ENCODE assay signal across 9 mouse cellular contexts in genomic region chr11:116022256-116022780, GRCm38 (mm10). TPM values are rescaled to one million over a fixed set of nuclear protein-coding genes. Genes with fewer than 3 reads are reported as not detected.
A peak's percentile ranks its signal among the peaks of the same experiment; 100 is the strongest.
DNase-seq lines count a peak whose midpoint lies in the region; ATAC-seq and TF ChIP-seq lines count a peak whose summit lies in the region.
"Had no signal": no experiment of that assay in that cellular context is flagged by ENCODE, and none has a peak within 500 bp of the region (broad histone marks: within the 10 kb centered on the region; RNA-seq: fewer than 3 reads in every experiment).

No protein-coding gene starts in this region.

- H3K9ac ChIP-seq in kidney, postnatal 0 days (ENCODE audit: low read depth, low read length) = peak overlapping the region; percentile 51; the same call in 1 of the 2 replicates
- H3K9ac ChIP-seq in embryonic facial prominence, embryonic 12.5 days = peak overlapping the region; percentile 35; the same call in 1 of the 2 replicates
- H3K9ac ChIP-seq in intestine, embryonic 14.5 days (ENCODE audit: low read length) = peak overlapping the region; percentile 48

- no peak for TF ChIP-seq POLR2A in myocyte (IDR thresholded peaks at IDR 0.05; ENCODE audit: insufficient read length, low read depth)

- no peaks in the 10 kb centered on the region for H3K9me3 ChIP-seq in kidney, postnatal 0 days (replicated peaks; ENCODE audit: low read length)
- H3K9me3 ChIP-seq in embryonic facial prominence, embryonic 12.5 days = no peaks in the 10 kb centered on the region
- no peaks in the 10 kb centered on the region for H3K9me3 ChIP-seq in intestine, embryonic 14.5 days (ENCODE audit: control insufficient read depth, low read length)

- no peak for TF ChIP-seq CTCF in kidney, postnatal 0 days (IDR thresholded peaks at IDR 0.05; ENCODE audit: low read depth)

- no peaks in the 10 kb centered on the region for H3K27me3 ChIP-seq in kidney, postnatal 0 days (ENCODE audit: insufficient read depth, low read length)
- H3K27me3 ChIP-seq in embryonic facial prominence, embryonic 12.5 days = no peaks in the 10 kb centered on the region
- H3K27me3 ChIP-seq in intestine, embryonic 14.5 days (replicated peaks; ENCODE audit: control insufficient read depth, insufficient read depth, low read length) = no peaks in the 10 kb centered on the region
- H3K27me3 ChIP-seq in myocyte (ENCODE audit: control insufficient read depth, insufficient read depth, insufficient read length) = no peaks in the 10 kb centered on the region

- no peaks in the 10 kb centered on the region for H3K4me1 ChIP-seq in kidney, postnatal 0 days (replicated peaks; ENCODE audit: insufficient read depth, low read length)
- no peaks in the 10 kb centered on the region for H3K4me1 ChIP-seq in embryonic facial prominence, embryonic 12.5 days
- peaks cover 5% of the 10 kb centered on the region; the same call in 1 of the 2 replicates for H3K4me1 ChIP-seq in intestine, embryonic 14.5 days (replicated peaks; ENCODE audit: control insufficient read depth, insufficient read depth, low read length)

- no peak overlapping the region for H3ac ChIP-seq in myocyte (ENCODE audit: control insufficient read depth, insufficient read length)

- H3K36me3 ChIP-seq in kidney, postnatal 0 days (ENCODE audit: insufficient read depth, low read length) = peaks cover 9% of the 10 kb centered on the region
- H3K36me3 ChIP-seq in embryonic facial prominence, embryonic 12.5 days = peaks cover 17% of the 10 kb centered on the region
- H3K36me3 ChIP-seq in intestine, embryonic 14.5 days (ENCODE audit: control insufficient read depth, insufficient read depth, low read length) = peaks cover 20% of the 10 kb centered on the region
- H3K36me3 ChIP-seq in myocyte (ENCODE audit: control insufficient read depth, insufficient read depth) = peaks cover 19% of the 10 kb centered on the region

- peak overlapping the region; percentile 70 for H3K4me2 ChIP-seq in kidney, postnatal 0 days (ENCODE audit: low read length)
- H3K4me2 ChIP-seq in embryonic facial prominence, embryonic 12.5 days (replicated peaks) = peak overlapping the region; percentile 67
- H3K4me2 ChIP-seq in intestine, embryonic 14.5 days (ENCODE audit: low read length) = peak overlapping the region; percentile 71
- peak overlapping the region; percentile 74 for H3K4me2 ChIP-seq in myocyte (ENCODE audit: low read depth)

- no peak for ATAC-seq in kidney, postnatal 0 days (replicated peaks; ENCODE audit: low FRiP score, low read depth)
- no peak for ATAC-seq in embryonic facial prominence, embryonic 12.5 days (ENCODE audit: insufficient number of reproducible peaks, insufficient read depth, low FRiP score, low TSS enrichment)
- no peak for ATAC-seq in intestine, embryonic 14.5 days (replicated peaks; ENCODE audit: low FRiP score, low TSS enrichment, low read depth)
- ATAC-seq in monocyte, adult 5-6 weeks (replicated peaks; ENCODE audit: insufficient number of reproducible peaks, low FRiP score, low TSS enrichment, poor library complexity, severe bottlenecking) = no peak

- peaks cover 23% of the 10 kb centered on the region for H3K79me2 ChIP-seq in myocyte (ENCODE audit: control insufficient read depth, insufficient read depth)

- H3K27ac ChIP-seq in kidney, postnatal 0 days = no peak overlapping the region
- no peak overlapping the region for H3K27ac ChIP-seq in embryonic facial prominence, embryonic 12.5 days
- H3K27ac ChIP-seq in intestine, embryonic 14.5 days (ENCODE audit: low read depth) = no peak overlapping the region

- WGBS in kidney, postnatal 0 days = 33% methylated on average over 4 of the region's 4 CpGs
- WGBS in embryonic facial prominence, embryonic 12.5 days = 63% methylated on average over 4 of the region's 4 CpGs
- WGBS in intestine, embryonic 14.5 days = 60% methylated on average over 4 of the region's 4 CpGs

- peak overlapping the region; percentile 48 for H3K4me3 ChIP-seq in kidney, postnatal 0 days (replicated peaks; ENCODE audit: low read depth, low read length)
- peak overlapping the region; percentile 40 for H3K4me3 ChIP-seq in embryonic facial prominence, embryonic 12.5 days
- H3K4me3 ChIP-seq in intestine, embryonic 14.5 days (ENCODE audit: low read depth, low read length) = peak overlapping the region; percentile 42
- peak overlapping the region; percentile 95 for H3K4me3 ChIP-seq in myocyte

- no peak for DNase-seq in kidney, postnatal 0 days (ENCODE audit: low spot score)
- no peak for DNase-seq in kidney, postnatal 36 days
- DNase-seq in intestine, embryonic 14.5 days (ENCODE audit: low spot score) = no peak
- no peak for DNase-seq in spleen, postnatal 10 days (ENCODE audit: low spot score in 2 of 2)
- no peak for DNase-seq in cerebellum, postnatal 4 days (ENCODE audit: low spot score in 2 of 2)
- DNase-seq: right cerebral cortex, postnatal 25 days had no signal

TF ChIP-seq in myocyte, 11 proteins besides CTCF, POLR2A, EP300 and RAD21:
- no peak for TF ChIP-seq CEBPB (IDR thresholded peaks at IDR 0.05; ENCODE audit: insufficient read depth, poor library complexity, severe bottlenecking)
- no peak for TF ChIP-seq POLR2AphosphoS2 (IDR thresholded peaks at IDR 0.05; ENCODE audit: insufficient read length, low read depth)
- TF ChIP-seq REST (IDR thresholded peaks at IDR 0.05; ENCODE audit: insufficient read depth, insufficient read length) = no peak
- TF ChIP-seq MYOG (IDR thresholded peaks at IDR 0.05; ENCODE audit: control insufficient read depth in 1 of 3, insufficient read depth in 1 of 3, insufficient read length in 2 of 3, low read depth in 2 of 3) = no peak
- TF ChIP-seq TCF3 (IDR thresholded peaks at IDR 0.05; ENCODE audit: insufficient read length, low read depth) = no peak
- TF ChIP-seq E2F4 (IDR thresholded peaks at IDR 0.05; ENCODE audit: insufficient read depth) = no peak
- no peak for TF ChIP-seq SRF (IDR thresholded peaks at IDR 0.05; ENCODE audit: control insufficient read depth, insufficient read length, low read depth)
- TF ChIP-seq MYOD1 (IDR thresholded peaks at IDR 0.05; ENCODE audit: control insufficient read depth in 1 of 3, insufficient read length in 2 of 3, low read depth in 2 of 3) = no peak
- no peak for TF ChIP-seq USF1 (IDR thresholded peaks at IDR 0.05; ENCODE audit: low read depth)
- no peak for TF ChIP-seq MAX (IDR thresholded peaks at IDR 0.05; ENCODE audit: low read depth)
- TF ChIP-seq TCF12 (IDR thresholded peaks at IDR 0.05; ENCODE audit: insufficient read depth, poor library complexity, severe bottlenecking) = no peak
TF ChIP-seq in myocyte: peak in this region for 0.

RNA-seq across cellular contexts. Expression of gene H3f3b, which starts 5.4 kb away (rescaled TPM):
- polyA plus RNA-seq in kidney, postnatal 0 days (2015; fragmentation: Nextera tagmentation; extraction: Ambion mirVana) = 1,980 and 2,021 TPM in 2 replicates
- polyA plus RNA-seq in embryonic facial prominence, embryonic 12.5 days (2016; fragmentation: Nextera tagmentation; extraction: Ambion mirVana) = 2,246 and 2,293 TPM in 2 replicates
- 1,654 and 1,734 TPM in 2 replicates for polyA plus RNA-seq in intestine, embryonic 14.5 days (2014; fragmentation: Nextera tagmentation; extraction: Ambion mirVana)
- 502 TPM for polyA plus RNA-seq in myocyte (2012; fragmentation: generic; extraction: Trizol)
- total RNA-seq in monocyte, adult 5-6 weeks (2017) = 1,370 to 2,118 TPM (median 2,068 TPM) in 3 replicates

RNA-seq across cellular contexts. Expression of gene Unk, which starts 7.8 kb away (rescaled TPM):
- polyA plus RNA-seq in kidney, postnatal 0 days (2015; fragmentation: Nextera tagmentation; extraction: Ambion mirVana) = 21.4 and 23.3 TPM in 2 replicates
- 43.6 and 44.1 TPM in 2 replicates for polyA plus RNA-seq in embryonic facial prominence, embryonic 12.5 days (2016; fragmentation: Nextera tagmentation; extraction: Ambion mirVana)
- 29.8 and 34.5 TPM in 2 replicates for polyA plus RNA-seq in intestine, embryonic 14.5 days (2014; fragmentation: Nextera tagmentation; extraction: Ambion mirVana)
- 15.3 TPM for polyA plus RNA-seq in myocyte (2012; fragmentation: generic; extraction: Trizol)
- 8.3 to 18.3 TPM (median 11.6 TPM) in 3 replicates for total RNA-seq in monocyte, adult 5-6 weeks (2017)

RNA-seq across cellular contexts. Expression of gene Galk1, which starts 9.8 kb away (rescaled TPM):
- polyA plus RNA-seq in kidney, postnatal 0 days (2015; fragmentation: Nextera tagmentation; extraction: Ambion mirVana) = 149 and 156 TPM in 2 replicates
- 165 and 169 TPM in 2 replicates for polyA plus RNA-seq in embryonic facial prominence, embryonic 12.5 days (2016; fragmentation: Nextera tagmentation; extraction: Ambion mirVana)
- polyA plus RNA-seq in intestine, embryonic 14.5 days (2014; fragmentation: Nextera tagmentation; extraction: Ambion mirVana) = 235 and 236 TPM in 2 replicates
- 172 TPM for polyA plus RNA-seq in myocyte (2012; fragmentation: generic; extraction: Trizol)
- total RNA-seq in monocyte, adult 5-6 weeks (2017) = 3.6 to 6.4 TPM (median 5.8 TPM) in 3 replicates

RNA-seq across cellular contexts. Expression of gene Itgb4, which starts 47.8 kb away (rescaled TPM):
- 2.9 and 3.1 TPM in 2 replicates for polyA plus RNA-seq in kidney, postnatal 0 days (2015; fragmentation: Nextera tagmentation; extraction: Ambion mirVana)
- 4.1 and 4.2 TPM in 2 replicates for polyA plus RNA-seq in embryonic facial prominence, embryonic 12.5 days (2016; fragmentation: Nextera tagmentation; extraction: Ambion mirVana)
- 4.8 and 5.5 TPM in 2 replicates for polyA plus RNA-seq in intestine, embryonic 14.5 days (2014; fragmentation: Nextera tagmentation; extraction: Ambion mirVana)
- polyA plus RNA-seq in myocyte (2012; fragmentation: generic; extraction: Trizol) = 1.2 TPM
- not detected in 3 replicates for total RNA-seq in monocyte, adult 5-6 weeks (2017)

RNA-seq across cellular contexts. Expression of gene Unc13d, which starts 55.4 kb away (rescaled TPM):
- polyA plus RNA-seq in kidney, postnatal 0 days (2015; fragmentation: Nextera tagmentation; extraction: Ambion mirVana) = 0.54 and 0.75 TPM in 2 replicates
- 1.3 and 1.8 TPM in 2 replicates for polyA plus RNA-seq in embryonic facial prominence, embryonic 12.5 days (2016; fragmentation: Nextera tagmentation; extraction: Ambion mirVana)
- polyA plus RNA-seq in intestine, embryonic 14.5 days (2014; fragmentation: Nextera tagmentation; extraction: Ambion mirVana) = 2.6 and 3.5 TPM in 2 replicates
- 9.1 TPM for polyA plus RNA-seq in myocyte (2012; fragmentation: generic; extraction: Trizol)
- total RNA-seq in monocyte, adult 5-6 weeks (2017) = 27.7 to 53.1 TPM (median 29.1 TPM) in 3 replicates

Comparison
In these comparisons a context has a peak if more than half of its experiments do, and no peak if none do; other contexts are left out.
1. H3K4me3 ChIP-seq: peak in every context shown above with its lines; median percentile 95 in myocyte; 48 in kidney, postnatal 0 days; 42 in intestine, embryonic 14.5 days; 40 in embryonic facial prominence, embryonic 12.5 days.